Mouse (Mus musculus) forebrain, embryonic 15.5 days (tissue): ENCODE measurements around the gene Tsga10ip. TPM values are rescaled to one million over a fixed set of nuclear protein-coding genes. Genes with fewer than 3 reads are reported as not detected.
"Not testable (repeated sequence)": the region's sequence is repeated elsewhere in the genome, so short reads cannot be mapped to it uniquely, and the experiment has no call there.

Experiments
- ATAC-seq: fragments of 200-750 bp; cut with Nextera tagmentation; replicated peaks from 2 replicates; pipeline ENCODE4 v1.8.0; 2017; ENCODE audit warnings: mild to moderate bottlenecking, moderate TSS enrichment, moderate library complexity
- H3K27ac ChIP-seq: fragments of 300-500 bp; sonication (generic); replicated peaks from 2 replicates; pipeline ENCODE4 v1.5.1; 2015; ENCODE audit warnings: mild to moderate bottlenecking, inconsistent platforms
- H3K27me3 ChIP-seq: fragments of 300-500 bp; sonication (generic); 2 replicates; pipeline ENCODE4 v1.6.1; 2015; ENCODE audit warnings: inconsistent platforms
- H3K36me3 ChIP-seq: fragments of 300-500 bp; sonication (generic); 2 replicates; pipeline ENCODE4 v1.6.1; 2015; ENCODE audit warnings: mild to moderate bottlenecking, inconsistent platforms
- H3K4me1 ChIP-seq: fragments of 300-500 bp; sonication (generic); 2 replicates; pipeline ENCODE4 v1.6.1; 2015; ENCODE audit warnings: inconsistent platforms
- H3K4me2 ChIP-seq: fragments of 300-500 bp; sonication (generic); replicated peaks from 2 replicates; pipeline ENCODE4 v1.6.1; 2015; ENCODE audit warnings: mild to moderate bottlenecking, inconsistent platforms
- H3K4me3 ChIP-seq: fragments of 300-500 bp; sonication (generic); 2 replicates; pipeline ENCODE4 v1.5.1; 2015; ENCODE audit warnings: mild to moderate bottlenecking, inconsistent platforms
- H3K9ac ChIP-seq: fragments of 300-500 bp; sonication (generic); replicated peaks from 2 replicates; pipeline ENCODE4 v1.6.1; 2015; ENCODE audit warnings: mild to moderate bottlenecking, inconsistent platforms
- H3K9me3 ChIP-seq: fragments of 300-500 bp; sonication (generic); 2 replicates; pipeline ENCODE4 v1.6.1; 2016; ENCODE audit warnings: inconsistent platforms
- WGBS: fragments of 180-500 bp; shearing (Covaris S2); methylation state at CpG from one replicate; pipeline ENCODE4 v1.1.7; 2015; ENCODE audit warnings: mixed read lengths; 5-methylcytosine and 5-hydroxymethylcytosine counted together
- polyA plus RNA-seq: library from polyadenylated mRNA; unstranded; fragments of >200 nt; fragmentation: Nextera tagmentation; extraction: Ambion mirVana; gene quantifications from 2 replicates; pipeline ENCODE4 v1.2.1, GENCODE M21; 2015

The Tsga10ip gene
- polyA plus RNA-seq, 1 experiment from 2014 or later = not detected

DNA sequence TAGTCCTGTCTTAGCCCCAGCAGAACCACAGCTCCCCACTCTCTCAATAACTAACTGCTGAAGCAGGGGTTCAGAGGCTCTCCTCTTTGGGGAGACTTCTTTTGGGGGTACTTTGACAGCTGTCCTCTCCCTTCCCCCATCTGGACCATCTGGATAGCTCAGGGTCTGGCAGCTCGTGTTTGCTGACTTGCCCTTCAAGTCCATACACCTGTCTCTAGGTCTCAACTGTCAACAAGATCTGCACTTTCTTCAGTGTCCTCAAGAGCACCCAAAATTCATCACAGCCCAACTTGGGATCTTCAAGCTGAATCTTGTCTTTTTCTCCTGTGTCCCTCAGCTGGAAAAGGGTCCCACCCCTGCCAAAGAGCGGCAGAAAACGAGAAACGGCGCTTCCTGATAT, 19.5 kb upstream of the Tsga10ip start:
- Histone ChIP-seq H3K4me1 (peaks cover 38% of the 10 kb centered on the region), H3K9ac (0 out of 2 replicates have a peak overlapping the region, but pooled peaks have one; percentile 7), H3K27ac (no peak overlapping the region), H3K27me3 (no peaks in the 10 kb centered on the region), H3K4me2 (no peak overlapping the region), H3K36me3 (peaks cover 16% of the 10 kb centered on the region), H3K4me3 (no peak overlapping the region), H3K9me3 (no peaks in the 10 kb centered on the region)
- ATAC-seq = no peak
- 86% methylated on average over 5 of the region's 5 CpGs for WGBS

DNA sequence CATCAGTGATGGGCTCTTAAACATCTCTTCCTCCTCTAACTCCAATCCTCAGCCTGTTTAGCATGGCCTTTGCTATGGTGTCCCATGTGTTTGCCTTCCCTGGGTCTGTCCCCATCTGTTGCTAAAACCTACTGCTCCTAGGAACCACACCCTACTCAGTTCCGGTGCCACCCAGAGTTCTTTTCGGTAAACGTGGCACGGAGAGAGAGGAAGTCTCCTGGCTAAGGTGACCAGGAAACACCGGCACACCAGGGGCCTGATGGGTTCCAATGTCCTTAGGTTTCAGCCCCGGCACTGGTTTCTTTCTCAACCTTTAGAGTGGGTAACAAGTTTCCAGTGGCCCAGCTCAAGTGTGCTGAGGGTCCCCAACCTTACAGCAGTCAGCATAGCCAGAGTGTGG, 18.3 kb upstream of the Tsga10ip start:
- H3K36me3 ChIP-seq = peaks cover 16% of the 10 kb centered on the region
- H3K9me3 ChIP-seq = no peaks in the 10 kb centered on the region
- H3K27me3 ChIP-seq = no peaks in the 10 kb centered on the region
- WGBS = 96% methylated on average over 6 of the region's 6 CpGs
- H3K9ac ChIP-seq = no peak overlapping the region
- H3K4me1 ChIP-seq = peaks cover 26% of the 10 kb centered on the region
- H3K4me2 ChIP-seq = no peak overlapping the region
- no peak for ATAC-seq
- H3K27ac ChIP-seq = no peak overlapping the region
- H3K4me3 ChIP-seq = no peak overlapping the region

DNA sequence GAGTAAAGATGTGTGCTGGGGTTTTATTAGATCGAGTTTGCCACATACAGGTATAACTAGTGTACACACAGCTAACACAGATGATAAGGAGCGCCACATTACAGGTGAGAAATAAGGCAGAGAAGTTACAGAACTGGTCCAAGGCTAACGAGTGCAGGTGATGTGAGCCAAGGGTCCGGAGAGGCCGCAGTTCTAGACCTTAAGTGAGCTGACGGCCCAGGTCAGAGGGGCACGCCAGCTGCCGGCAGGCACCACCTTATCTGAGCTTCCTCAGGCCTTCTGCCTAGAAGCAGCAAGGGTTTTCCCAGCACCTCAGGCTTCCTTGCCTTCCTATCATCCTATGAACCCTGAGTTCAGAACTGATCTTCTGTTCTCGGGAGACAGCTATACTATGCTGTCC, 17.3 kb upstream of the Tsga10ip start:
- Histone ChIP-seq H3K9me3 (no peaks in the 10 kb centered on the region), H3K9ac (no peak overlapping the region), H3K4me2 (no peak overlapping the region), H3K36me3 (peaks cover 16% of the 10 kb centered on the region), H3K27me3 (no peaks in the 10 kb centered on the region), H3K27ac (no peak overlapping the region), H3K4me1 (peaks cover 25% of the 10 kb centered on the region), H3K4me3 (no peak overlapping the region)
- 90% methylated on average over 9 of the region's 9 CpGs for WGBS
- ATAC-seq = no peak

DNA sequence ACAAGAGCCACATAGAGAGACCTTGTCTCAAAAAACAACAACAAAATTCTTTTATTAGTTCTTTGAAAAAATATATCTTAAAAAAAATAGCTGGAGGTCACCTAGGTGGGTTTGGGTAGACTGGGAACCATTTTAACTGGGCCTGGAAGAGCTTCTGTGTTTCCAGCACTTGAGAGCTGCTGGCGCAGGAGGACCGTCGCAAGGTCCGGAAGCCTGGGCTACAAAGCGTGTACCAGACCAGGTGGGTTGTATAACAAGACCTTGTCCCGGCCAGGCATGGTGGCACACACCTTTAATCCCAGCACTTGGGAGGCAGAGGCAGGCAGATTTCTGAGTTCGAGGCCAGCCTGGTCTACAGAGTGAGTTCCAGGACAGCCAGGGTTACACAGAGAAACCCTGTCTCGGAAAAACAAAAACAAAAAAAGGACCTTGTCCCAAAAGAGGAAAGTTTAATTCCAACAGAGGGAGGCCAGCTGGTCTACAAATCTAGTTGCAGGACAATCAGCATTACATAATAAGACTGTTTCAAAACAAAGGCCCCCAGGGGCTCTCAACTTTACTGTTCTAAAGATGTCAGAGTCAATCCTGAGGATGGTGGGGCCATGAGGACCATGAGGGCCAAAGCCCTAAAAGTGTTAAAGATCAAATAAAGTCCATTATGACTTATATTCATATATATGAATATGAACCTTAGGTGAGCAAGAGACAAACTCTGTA, 16.6 kb upstream of the Tsga10ip start:
- H3K36me3 ChIP-seq = peaks cover 16% of the 10 kb centered on the region
- no peak overlapping the region for H3K27ac ChIP-seq
- ATAC-seq = no peak
- H3K9ac ChIP-seq = no peak overlapping the region
- no peaks in the 10 kb centered on the region for H3K9me3 ChIP-seq
- no peak overlapping the region for H3K4me2 ChIP-seq
- H3K4me3 ChIP-seq = no peak overlapping the region
- H3K27me3 ChIP-seq = no peaks in the 10 kb centered on the region
- peaks cover 23% of the 10 kb centered on the region for H3K4me1 ChIP-seq
- WGBS = 96% methylated on average over 8 of the region's 8 CpGs

DNA sequence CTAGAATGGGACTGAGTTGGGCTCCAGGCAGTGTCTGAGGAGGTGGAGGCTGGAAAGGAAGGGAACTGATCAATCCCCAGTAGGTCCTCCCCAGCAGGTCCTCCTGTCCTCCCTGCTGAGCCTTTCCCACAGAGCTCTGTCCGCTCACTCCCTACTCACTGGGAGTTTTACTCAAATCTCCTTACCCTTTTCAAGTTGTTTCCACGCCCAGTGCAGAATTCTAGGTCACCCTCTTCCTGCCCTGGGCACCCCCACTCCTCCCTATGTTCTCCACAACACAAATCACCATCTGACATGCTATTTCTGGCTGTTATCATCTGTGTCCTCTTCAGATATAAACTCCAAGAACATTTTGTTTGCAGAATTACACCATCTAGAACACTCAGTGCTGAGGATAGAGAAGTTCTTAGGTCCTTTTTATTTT, 12.2 kb upstream of the Tsga10ip start:
- no peaks in the 10 kb centered on the region for H3K36me3 ChIP-seq
- ATAC-seq = no peak
- no peak overlapping the region for H3K27ac ChIP-seq
- WGBS = 58% methylated on average over 2 of the region's 2 CpGs
- H3K4me1 ChIP-seq = no peaks in the 10 kb centered on the region
- H3K9ac ChIP-seq = no peak overlapping the region
- H3K4me2 ChIP-seq = no peak overlapping the region
- no peaks in the 10 kb centered on the region for H3K27me3 ChIP-seq
- H3K9me3 ChIP-seq = no peaks in the 10 kb centered on the region
- no peak overlapping the region for H3K4me3 ChIP-seq

DNA sequence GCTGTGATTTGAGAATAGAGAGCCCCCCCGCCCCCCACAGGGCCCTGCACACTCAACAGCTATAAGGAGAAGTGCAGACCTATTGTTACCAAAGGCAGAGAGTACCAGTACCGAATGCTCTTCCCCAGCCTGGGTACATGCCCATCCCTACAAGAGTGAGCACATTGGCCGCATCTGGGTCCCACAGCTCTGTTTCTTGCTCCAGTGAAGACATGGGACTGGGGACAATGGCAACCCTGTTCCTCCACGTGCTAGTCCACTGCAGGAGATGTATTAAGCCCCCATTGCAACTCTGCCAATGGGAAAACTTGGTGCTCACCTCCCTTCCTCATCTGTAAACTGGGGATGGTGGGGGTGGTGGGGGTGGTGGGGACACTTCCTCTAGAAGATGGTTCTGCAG, 11.5 kb upstream of the Tsga10ip start:
- no peak overlapping the region for H3K4me3 ChIP-seq
- H3K4me2 ChIP-seq = no peak overlapping the region
- WGBS = 59% methylated on average over 4 of the region's 4 CpGs
- 0 out of 2 replicates have a peak, but pooled peaks cover 1% of the 10 kb centered on the region for H3K4me1 ChIP-seq
- H3K9ac ChIP-seq = no peak overlapping the region
- no peaks in the 10 kb centered on the region for H3K27me3 ChIP-seq
- no peaks in the 10 kb centered on the region for H3K36me3 ChIP-seq
- ATAC-seq = no peak
- no peaks in the 10 kb centered on the region for H3K9me3 ChIP-seq
- no peak overlapping the region for H3K27ac ChIP-seq

DNA sequence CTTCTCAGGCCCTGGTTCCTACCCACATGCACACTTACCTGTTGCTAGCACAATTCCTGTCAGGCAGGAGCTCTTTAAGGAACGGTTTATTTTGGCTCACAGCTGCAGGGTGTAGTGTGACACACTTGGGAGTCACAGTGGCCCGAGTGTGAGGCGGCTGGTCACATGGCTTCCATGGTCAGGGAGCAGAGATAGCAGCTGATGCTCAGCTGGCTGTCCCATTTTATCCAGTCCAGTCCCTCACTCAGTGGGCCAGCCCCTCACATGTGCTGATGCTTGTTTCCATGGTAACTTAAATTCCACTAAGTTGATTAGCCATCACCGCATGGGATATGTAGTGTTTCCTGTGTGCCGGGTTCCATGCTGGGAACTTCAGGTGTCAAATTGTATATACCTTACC, 9.6 kb upstream of the Tsga10ip start:
- ATAC-seq = no peak
- 69% methylated on average over 5 of the region's 5 CpGs for WGBS
- H3K4me2 ChIP-seq = no peak overlapping the region

DNA sequence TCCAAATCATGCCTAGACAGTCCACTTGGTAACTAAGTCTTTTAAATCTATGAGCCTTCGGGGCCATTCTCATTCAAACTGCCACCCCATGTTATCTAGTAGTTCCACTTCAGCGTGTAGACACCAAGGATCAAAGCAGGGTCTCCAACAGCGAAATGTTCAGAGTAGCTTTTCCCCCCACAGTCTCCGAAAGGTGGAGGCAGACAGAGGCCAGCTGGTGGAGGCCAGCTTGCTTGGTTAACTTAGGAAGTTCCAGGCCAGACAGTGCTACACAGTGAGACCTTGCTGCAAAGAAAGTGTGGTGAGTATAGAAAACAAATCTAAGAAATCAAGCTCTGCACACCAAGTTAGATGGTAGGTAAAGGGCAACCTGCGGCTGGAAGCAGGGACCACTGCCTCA, 8.3 kb upstream of the Tsga10ip start:
- no peaks in the 10 kb centered on the region for H3K36me3 ChIP-seq
- H3K4me2 ChIP-seq = no peak overlapping the region
- no peak for ATAC-seq
- no peaks in the 10 kb centered on the region for H3K27me3 ChIP-seq
- no peak overlapping the region for H3K9ac ChIP-seq
- WGBS = 91% methylated on average over 5 of the region's 5 CpGs
- H3K27ac ChIP-seq = no peak overlapping the region
- no peaks in the 10 kb centered on the region for H3K9me3 ChIP-seq
- no peak overlapping the region for H3K4me3 ChIP-seq
- peaks cover 15% of the 10 kb centered on the region for H3K4me1 ChIP-seq

More for the DNA sequence above, 9.6 kb upstream of the Tsga10ip start:
- Histone ChIP-seq H3K4me1 (peaks cover 10% of the 10 kb centered on the region), H3K9ac (no peak overlapping the region), H3K9me3 (no peaks in the 10 kb centered on the region), H3K27ac (no peak overlapping the region), H3K27me3 (no peaks in the 10 kb centered on the region), H3K36me3 (no peaks in the 10 kb centered on the region), H3K4me3 (no peak overlapping the region)

DNA sequence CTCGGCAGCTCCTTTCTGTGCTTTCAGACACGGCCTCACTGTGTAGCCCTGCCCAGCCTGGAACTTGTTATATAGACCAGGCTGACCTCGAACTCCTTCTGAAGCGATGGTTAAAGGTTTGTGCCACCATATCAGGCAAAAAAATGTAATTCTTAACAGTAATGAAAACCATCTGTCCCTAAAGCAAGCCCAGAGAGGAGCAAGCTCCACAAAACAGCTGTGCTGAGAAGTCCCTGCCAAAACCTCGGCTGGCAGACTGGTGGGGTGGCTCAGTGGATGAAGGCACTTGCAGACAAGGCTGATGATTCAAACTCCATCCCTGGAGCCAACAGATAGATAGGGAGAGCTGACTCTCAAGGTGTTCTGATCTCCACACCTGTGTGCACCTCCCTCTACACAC, 6.7 kb upstream of the Tsga10ip start:
- no peak for ATAC-seq
- 81% methylated on average over 5 of the region's 5 CpGs for WGBS

DNA sequence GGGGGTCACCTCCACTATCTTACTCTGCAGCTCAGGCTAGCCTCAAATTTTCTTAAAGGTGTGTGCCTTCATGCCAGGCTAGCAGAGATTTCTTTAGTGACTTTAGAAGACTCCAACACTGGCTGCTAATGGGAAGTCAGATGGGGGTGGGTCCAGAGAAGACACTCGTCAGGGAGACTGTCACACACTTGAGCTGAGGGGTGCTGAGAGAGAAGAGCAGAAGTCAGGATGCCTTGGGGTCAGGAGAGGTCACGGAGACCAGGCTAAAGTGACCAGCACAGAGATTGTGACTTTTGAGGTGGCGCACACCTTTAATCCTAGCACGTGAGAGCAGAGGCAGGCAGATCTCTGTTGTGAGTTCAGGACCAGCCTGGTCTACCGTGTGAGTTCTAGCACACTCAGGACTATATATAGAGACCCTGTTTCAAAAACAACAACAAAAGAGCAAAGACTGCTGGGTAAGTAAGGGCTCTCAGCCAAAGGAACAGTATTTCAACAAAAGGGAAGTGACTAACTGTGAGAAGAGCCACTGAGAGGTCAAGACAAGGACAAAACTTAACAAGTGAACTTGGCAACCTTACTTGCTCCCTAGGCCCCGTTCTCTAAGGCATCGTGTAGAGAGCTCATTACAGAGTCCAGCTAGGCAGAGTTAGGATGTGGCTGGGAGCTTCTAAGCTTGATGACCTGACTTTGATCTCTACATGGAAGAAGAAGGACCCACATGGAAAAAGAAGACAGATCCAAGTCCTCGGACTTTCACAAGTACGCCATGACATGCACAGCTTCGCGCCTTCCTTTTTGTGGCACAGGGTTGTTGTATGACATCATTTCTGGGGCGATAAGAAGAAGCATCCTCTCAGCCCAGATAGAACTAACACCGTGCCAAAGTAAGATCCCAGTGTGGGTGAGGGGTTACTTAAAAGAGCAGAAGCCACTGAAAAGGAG, 6.0 kb upstream of the Tsga10ip start:
- H3K27ac ChIP-seq = no peak overlapping the region
- 88% methylated on average over 13 of the region's 13 CpGs for WGBS
- H3K4me1 ChIP-seq = peaks cover 15% of the 10 kb centered on the region
- H3K4me2 ChIP-seq = no peak overlapping the region
- H3K36me3 ChIP-seq = no peaks in the 10 kb centered on the region
- H3K27me3 ChIP-seq = no peaks in the 10 kb centered on the region
- H3K4me3 ChIP-seq = no peak overlapping the region
- ATAC-seq = no peak
- no peak overlapping the region for H3K9ac ChIP-seq
- H3K9me3 ChIP-seq = no peaks in the 10 kb centered on the region

More for the DNA sequence above, 6.7 kb upstream of the Tsga10ip start:
- Histone ChIP-seq H3K9ac (no peak overlapping the region), H3K4me3 (no peak overlapping the region), H3K27ac (no peak overlapping the region), H3K4me1 (peaks cover 15% of the 10 kb centered on the region), H3K36me3 (no peaks in the 10 kb centered on the region), H3K9me3 (no peaks in the 10 kb centered on the region), H3K27me3 (no peaks in the 10 kb centered on the region), H3K4me2 (no peak overlapping the region)

DNA sequence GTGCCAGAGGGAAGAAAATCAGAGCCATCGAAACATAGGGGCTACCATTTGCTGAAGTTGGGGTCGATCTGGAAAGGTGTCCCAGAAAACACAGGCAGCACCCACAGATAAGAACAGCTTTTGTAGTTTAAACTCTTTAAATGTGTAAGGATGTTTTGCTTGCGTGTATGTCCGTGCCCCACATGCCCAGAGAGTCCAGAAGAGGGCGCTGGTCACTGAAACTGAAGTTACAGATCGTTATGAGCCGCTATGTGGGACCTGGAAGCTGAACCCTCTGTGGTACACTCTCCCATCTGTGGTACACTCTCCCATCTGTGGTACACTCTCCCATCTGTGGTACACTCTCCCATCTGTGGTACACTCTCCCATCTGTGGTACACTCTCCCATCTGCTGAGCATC, 4.8 kb upstream of the Tsga10ip start:
- H3K27ac ChIP-seq = peak overlapping the region; percentile 93
- H3K9ac ChIP-seq = peak overlapping the region; percentile 66
- ATAC-seq = peak; percentile 55; the same call in 1 of the 2 replicates
- H3K9me3 ChIP-seq = no peaks in the 10 kb centered on the region
- peak overlapping the region; percentile 62 for H3K4me3 ChIP-seq
- no peaks in the 10 kb centered on the region for H3K27me3 ChIP-seq
- peak overlapping the region; percentile 80 for H3K4me2 ChIP-seq
- H3K4me1 ChIP-seq = peaks cover 15% of the 10 kb centered on the region
- H3K36me3 ChIP-seq = no peaks in the 10 kb centered on the region
- WGBS = 20% methylated on average over 7 of the region's 7 CpGs

DNA sequence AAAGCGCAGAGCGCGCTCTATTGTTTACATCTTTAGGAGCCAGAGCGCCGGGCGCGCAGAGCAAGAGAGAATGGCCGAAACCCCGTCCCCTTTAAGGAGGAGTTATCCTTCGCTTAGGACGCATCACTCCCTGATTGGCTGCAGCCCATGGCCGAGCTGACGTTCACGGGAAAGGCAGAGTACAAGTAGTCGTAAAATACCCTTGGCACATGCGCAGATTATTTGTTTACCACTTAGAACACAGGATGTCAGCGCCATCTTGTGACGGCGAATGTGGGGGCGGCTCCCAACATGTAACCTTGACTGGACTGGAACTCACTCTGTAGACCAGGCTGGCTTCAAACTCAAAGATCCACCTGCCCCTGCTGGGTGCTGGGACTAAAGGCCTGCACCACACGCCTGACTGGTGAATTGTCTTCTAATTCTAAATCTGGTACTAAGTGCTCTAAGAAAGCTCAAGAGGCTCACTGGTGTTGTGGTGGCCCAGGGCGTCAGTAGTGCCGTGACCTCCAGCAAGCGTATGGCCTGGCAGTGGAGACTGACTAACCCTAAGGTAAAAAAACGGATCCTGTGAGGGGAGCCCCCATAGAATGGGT, 4.3 kb upstream of the Tsga10ip start:
- Histone ChIP-seq H3K4me1 (peaks cover 15% of the 10 kb centered on the region), H3K9ac (peak overlapping the region; percentile 66), H3K4me2 (peak overlapping the region; percentile 80), H3K4me3 (peak overlapping the region; percentile 62), H3K27ac (peak overlapping the region; percentile 93)
- 11% methylated on average over 25 of the region's 25 CpGs for WGBS
- H3K27me3 ChIP-seq, H3K36me3 ChIP-seq, H3K9me3 ChIP-seq: not testable (repeated sequence)
- peak; percentile 84 for ATAC-seq
